Mouse (Mus musculus) left cerebral cortex, postnatal 25 days (tissue): ENCODE data around the gene Fah. TPM values are rescaled to one million over a fixed set of nuclear protein-coding genes. Genes with fewer than 3 reads are reported as not detected.

ENCODE experiments used
- DNase-seq, 2 experiments: peaks; one replicate each; pipeline ENCODE4 v3.0.0; 2022; ENCODE audit warnings: low spot score in 2 of 2, mixed read lengths in 1 of 2
- intact Hi-C: fragments of 180-260 bp; cut with DNase I; formaldehyde crosslinking; loops from one replicate; pipeline ENCODE4 v1.15.1; 2025
- total RNA-seq, 2 experiments: library from RNA; stranded (reverse); gene quantifications; 2 replicates each; pipeline ENCODE4 v1.2.3; 2021

Fah gene
- total RNA-seq, result 10 to 100 TPM; 13.8 to 15.8 TPM

GRCm38 (mm10) chr7:84606293-84606749 lies at the start of gene Fah:
Gene Fah (minus strand): TSS chr7:84606722.
- intact Hi-C loops, result loop anchor here (5.0 kb wide), 1 partner anchor 141 kb away; no protein-coding TSS in a partner anchor
- peak in 1 of 2 experiments; percentile 38 for DNase-seq

- no peak for DNase-seq
- intact Hi-C loops, result no loop called here
These were observed 46.2 kb upstream of the Fah start for GRCm38 (mm10) chr7:84652740-84653139.

GRCm38 (mm10) chr7:84651987-84652321 lies 45.4 kb upstream of the Fah start:
- intact Hi-C loops, result no loop called here
- DNase-seq, result no peak

- DNase-seq, result no peak
- intact Hi-C loops, result no loop called here
These were observed 44.9 kb upstream of the Fah start for GRCm38 (mm10) chr7:84651303-84651986.

GRCm38 (mm10) chr7:84649016-84649415 lies 42.5 kb upstream of the Fah start:
- DNase-seq, result no peak
- intact Hi-C loops, result no loop called here

- intact Hi-C loops, result no loop called here
- DNase-seq, result no peak
These were observed 39.7 kb upstream of the Fah start for GRCm38 (mm10) chr7:84646256-84646655.

- DNase-seq, result no peak
- intact Hi-C loops, result no loop called here
These were observed 36.9 kb upstream of the Fah start for GRCm38 (mm10) chr7:84643270-84643998.

GRCm38 (mm10) chr7:84642159-84642928 lies 35.8 kb upstream of the Fah start:
- intact Hi-C loops, result no loop called here
- no peak for DNase-seq

- intact Hi-C loops, result no loop called here
- DNase-seq, result no peak
These were observed 30.4 kb upstream of the Fah start for GRCm38 (mm10) chr7:84636939-84637338.

GRCm38 (mm10) chr7:84631878-84632277 lies 25.4 kb upstream of the Fah start:
- no peak for DNase-seq
- intact Hi-C loops, result no loop called here

GRCm38 (mm10) chr7:84623718-84624117 lies 17.2 kb upstream of the Fah start:
- DNase-seq, result peak in 1 of 2 experiments; percentile 57
- intact Hi-C loops, result no loop called here

- no peak for DNase-seq
- intact Hi-C loops, result no loop called here
These were observed 14.4 kb upstream of the Fah start for GRCm38 (mm10) chr7:84620956-84621355.

- intact Hi-C loops, result no loop called here
- no peak for DNase-seq
These were observed 12.4 kb upstream of the Fah start for GRCm38 (mm10) chr7:84618951-84619350.

- intact Hi-C loops, result no loop called here
- no peak for DNase-seq
These were observed 5.9 kb upstream of the Fah start for GRCm38 (mm10) chr7:84612445-84612844.

GRCm38 (mm10) chr7:84611609-84612008 lies 5.1 kb upstream of the Fah start:
- intact Hi-C loops, result no loop called here
- DNase-seq, result no peak

- intact Hi-C loops, result loop anchor here (2.0 to 5.0 kb wide), 2 partner anchors 85 to 142 kb away; no protein-coding TSS in a partner anchor
- DNase-seq, result peak; percentile 69 to 84
These were observed 724 bp downstream of the Fah start for GRCm38 (mm10) chr7:84605704-84606292.

GRCm38 (mm10) chr7:84605033-84605687 lies 1.4 kb downstream of the Fah start:
- DNase-seq, result no peak
- intact Hi-C loops, result loop anchor here (2.0 to 5.0 kb wide), 2 partner anchors 86 to 142 kb away; no protein-coding TSS in a partner anchor

- intact Hi-C loops, result loop anchor here (2.0 kb wide), 1 partner anchor 86 kb away; no protein-coding TSS in a partner anchor
- no peak for DNase-seq
These were observed 2.0 kb downstream of the Fah start for GRCm38 (mm10) chr7:84604501-84604900.

- no peak for DNase-seq
- intact Hi-C loops, result no loop called here
These were observed 5.2 kb downstream of the Fah start for GRCm38 (mm10) chr7:84601331-84601730.
